Mouse (Mus musculus) liver, embryonic 14.5 days (tissue): ENCODE data around the gene Nup133.

Experiments used
- CTCF ChIP-seq: IDR thresholded peaks from 2 replicates; pipeline ENCODE4 v1.5.1; 2016; ENCODE audit warnings: antibody characterized with exemption, low read depth, control low read depth
- EP300 ChIP-seq: IDR thresholded peaks from 2 replicates; pipeline ENCODE4 v1.6.1; 2016; ENCODE audit warnings: antibody characterized with exemption, low read depth

- TF ChIP-seq EP300 (no peak), CTCF (no peak)
These were observed 94.8 kb downstream of the Nup133 start for GRCm38 (mm10) chr8:123854252-123854651.
